8 mouse cellular contexts compared by ENCODE assay signal in genomic region chr11:109495771-109496474, GRCm38 (mm10). TPM values are rescaled to one million over a fixed set of nuclear protein-coding genes. Genes with fewer than 3 reads are reported as not detected.
DNase-seq lines count a peak whose midpoint lies in the region; ATAC-seq and TF ChIP-seq lines count a peak whose summit lies in the region.

No protein-coding gene starts in this region.

- H3K36me3 ChIP-seq in lung, postnatal 0 days (ENCODE audit: insufficient read depth, low read length) = no peaks in the 10 kb centered on the region
- no peaks in the 10 kb centered on the region for H3K36me3 ChIP-seq in intestine, embryonic 15.5 days
- no peaks in the 10 kb centered on the region for H3K36me3 ChIP-seq in liver, embryonic 14.5 days (replicated peaks; ENCODE audit: control insufficient read depth, insufficient read depth, low read depth)
- H3K36me3 ChIP-seq in forebrain, embryonic 11.5 days (ENCODE audit: control insufficient read depth, insufficient read depth, low read length) = no peaks in the 10 kb centered on the region

- no peaks in the 10 kb centered on the region for H3K27me3 ChIP-seq in lung, postnatal 0 days (replicated peaks; ENCODE audit: insufficient read depth, low read length)
- no peaks in the 10 kb centered on the region for H3K27me3 ChIP-seq in intestine, embryonic 15.5 days (replicated peaks)
- H3K27me3 ChIP-seq in liver, embryonic 14.5 days (ENCODE audit: control insufficient read depth, insufficient read depth, low read length) = no peaks in the 10 kb centered on the region
- H3K27me3 ChIP-seq in forebrain, embryonic 11.5 days (ENCODE audit: control insufficient read depth, insufficient read depth, low read length) = no peaks in the 10 kb centered on the region

- H3K9ac ChIP-seq in lung, postnatal 0 days (replicated peaks; ENCODE audit: low read depth) = no peak overlapping the region
- H3K9ac ChIP-seq in intestine, embryonic 15.5 days = no peak overlapping the region
- H3K9ac ChIP-seq in liver, embryonic 14.5 days (replicated peaks) = no peak overlapping the region
- H3K9ac ChIP-seq in forebrain, embryonic 11.5 days (ENCODE audit: low read length) = no peak overlapping the region

- ATAC-seq in lung, postnatal 0 days = peak; percentile 44; the same call in 1 of the 2 replicates
- ATAC-seq in intestine, embryonic 15.5 days = peak; percentile 54; the same call in 1 of the 2 replicates
- no peak for ATAC-seq in liver, embryonic 14.5 days (ENCODE audit: insufficient read depth)
- no peak for ATAC-seq in forebrain, embryonic 11.5 days (replicated peaks; ENCODE audit: low FRiP score)

- no peak for TF ChIP-seq CTCF in lung, postnatal 0 days (IDR thresholded peaks at IDR 0.05)
- no peak for TF ChIP-seq CTCF in liver, embryonic 14.5 days (IDR thresholded peaks at IDR 0.05; ENCODE audit: low read depth)

- peak; percentile 28 for DNase-seq in lung, postnatal 0 days (ENCODE audit: low spot score)
- DNase-seq in lung, adult 18-20 months = no peak
- DNase-seq in liver, embryonic 14.5 days (ENCODE audit: low read depth in 3 of 3, low spot score in 3 of 3) = no peak
- peak; percentile 75 for DNase-seq in thymus, postnatal 14 days
- DNase-seq in gastrocnemius, postnatal 25 days = no peak
- no peak for DNase-seq in right cerebral cortex, postnatal 4 days
- DNase-seq in forebrain, embryonic 11.5 days (ENCODE audit: low spot score) = no peak

- TF ChIP-seq EP300 in lung, postnatal 0 days (IDR thresholded peaks at IDR 0.05) = no peak
- TF ChIP-seq EP300 in liver, embryonic 14.5 days (IDR thresholded peaks at IDR 0.05; ENCODE audit: low read depth) = no peak

- WGBS in lung, postnatal 0 days = 18% methylated on average over 14 of the region's 14 CpGs
- 37% methylated on average over 14 of the region's 14 CpGs for WGBS in intestine, embryonic 15.5 days
- WGBS in liver, embryonic 14.5 days (ENCODE audit: insufficient replicate concordance) = 19% methylated on average over 14 of the region's 14 CpGs
- WGBS in forebrain, embryonic 11.5 days = 68% methylated on average over 14 of the region's 14 CpGs

- no peaks in the 10 kb centered on the region for H3K9me3 ChIP-seq in lung, postnatal 0 days (ENCODE audit: low read length)
- no peaks in the 10 kb centered on the region for H3K9me3 ChIP-seq in intestine, embryonic 15.5 days
- H3K9me3 ChIP-seq in liver, embryonic 14.5 days (ENCODE audit: control insufficient read depth, low read length) = no peaks in the 10 kb centered on the region
- no peaks in the 10 kb centered on the region for H3K9me3 ChIP-seq in forebrain, embryonic 11.5 days (ENCODE audit: control insufficient read depth, low read length)

- H3K4me2 ChIP-seq in lung, postnatal 0 days (replicated peaks; ENCODE audit: low read depth, low read length) = no peak overlapping the region
- no peak overlapping the region; the same call in 1 of the 2 replicates for H3K4me2 ChIP-seq in intestine, embryonic 15.5 days (replicated peaks)
- H3K4me2 ChIP-seq in liver, embryonic 14.5 days (ENCODE audit: low read depth) = peak overlapping the region; percentile 7
- no peak overlapping the region for H3K4me2 ChIP-seq in forebrain, embryonic 11.5 days (ENCODE audit: low read depth, low read length, severe bottlenecking)

- no peak overlapping the region for H3K27ac ChIP-seq in lung, postnatal 0 days (ENCODE audit: low read length)
- H3K27ac ChIP-seq in intestine, embryonic 15.5 days = no peak overlapping the region
- H3K27ac ChIP-seq in liver, embryonic 14.5 days = no peak overlapping the region
- H3K27ac ChIP-seq in forebrain, embryonic 11.5 days (ENCODE audit: low read depth, low read length) = no peak overlapping the region

- peaks cover 11% of the 10 kb centered on the region; the same call in 1 of the 2 replicates for H3K4me1 ChIP-seq in lung, postnatal 0 days (ENCODE audit: insufficient read depth, low read depth, low read length)
- H3K4me1 ChIP-seq in intestine, embryonic 15.5 days (replicated peaks) = peaks cover 2% of the 10 kb centered on the region
- H3K4me1 ChIP-seq in liver, embryonic 14.5 days (replicated peaks; ENCODE audit: control insufficient read depth in 2 of 2, insufficient read depth in 2 of 2, low read length in 1 of 2) = peaks cover 48 to 61% of the 10 kb centered on the region in 2 experiments
- peaks cover 3% of the 10 kb centered on the region; the same call in 1 of the 2 replicates for H3K4me1 ChIP-seq in forebrain, embryonic 11.5 days (replicated peaks; ENCODE audit: control insufficient read depth, insufficient read depth, low read length)

- H3K4me3 ChIP-seq in lung, postnatal 0 days (ENCODE audit: low read depth, low read length) = no peak overlapping the region
- H3K4me3 ChIP-seq in intestine, embryonic 15.5 days (replicated peaks) = no peak overlapping the region
- H3K4me3 ChIP-seq in liver, embryonic 14.5 days (ENCODE audit: insufficient read depth in 1 of 2, low read depth in 2 of 2, low read length in 2 of 2) = no peak overlapping the region
- no peak overlapping the region for H3K4me3 ChIP-seq in forebrain, embryonic 11.5 days (ENCODE audit: low read depth, low read length)

RNA-seq across cellular contexts. Expression of gene Slc16a6, which starts 22.5 kb away (rescaled TPM):
- polyA plus RNA-seq in lung, postnatal 0 days (2015; fragmentation: Nextera tagmentation; extraction: Ambion mirVana) = 1.8 and 2.3 TPM in 2 replicates
- 15.4 and 16.6 TPM in 2 replicates for polyA plus RNA-seq in intestine, embryonic 15.5 days (2015; fragmentation: Nextera tagmentation; extraction: Ambion mirVana)
- polyA plus RNA-seq in liver, embryonic 14.5 days (2012; rRNA removed) = 5.8 and 8.0 TPM in 2 replicates
- polyA plus RNA-seq in liver, embryonic 14.5 days (2014; fragmentation: Nextera tagmentation; extraction: Ambion mirVana) = 39.0 and 39.5 TPM in 2 replicates
- total RNA-seq in gastrocnemius, postnatal 25 days (2021) = 10 to 100 TPM in 1 of 2 experiments, 1 to 10 TPM in 1; 7.0 to 11.5 TPM
- polyA plus RNA-seq in forebrain, embryonic 11.5 days (2014; fragmentation: Nextera tagmentation; extraction: Ambion mirVana) = 4.8 and 6.0 TPM in 2 replicates

RNA-seq across cellular contexts. Expression of gene Arsg, which starts 22.7 kb away (rescaled TPM):
- 6.6 and 7.1 TPM in 2 replicates for polyA plus RNA-seq in lung, postnatal 0 days (2015; fragmentation: Nextera tagmentation; extraction: Ambion mirVana)
- 3.3 and 3.6 TPM in 2 replicates for polyA plus RNA-seq in intestine, embryonic 15.5 days (2015; fragmentation: Nextera tagmentation; extraction: Ambion mirVana)
- 2.1 and 2.3 TPM in 2 replicates for polyA plus RNA-seq in liver, embryonic 14.5 days (2012; rRNA removed)
- 3.4 and 3.8 TPM in 2 replicates for polyA plus RNA-seq in liver, embryonic 14.5 days (2014; fragmentation: Nextera tagmentation; extraction: Ambion mirVana)
- 1 to 10 TPM; 2.6 to 4.7 TPM for total RNA-seq in gastrocnemius, postnatal 25 days (2021)
- 2.7 and 3.2 TPM in 2 replicates for polyA plus RNA-seq in forebrain, embryonic 11.5 days (2014; fragmentation: Nextera tagmentation; extraction: Ambion mirVana)

Comparison
In these comparisons a context has a peak if more than half of its experiments do, and no peak if none do; other contexts are left out.
1. DNase-seq: peak in lung, postnatal 0 days (single experiment) and thymus, postnatal 14 days (single experiment); none in lung, adult 18-20 months (0 of 2), liver, embryonic 14.5 days (0 of 3), gastrocnemius, postnatal 25 days (single experiment), right cerebral cortex, postnatal 4 days (single experiment) and forebrain, embryonic 11.5 days (single experiment).
2. ATAC-seq: peak in lung, postnatal 0 days (single experiment) and intestine, embryonic 15.5 days (single experiment); none in liver, embryonic 14.5 days (single experiment) and forebrain, embryonic 11.5 days (single experiment).